Mouse (Mus musculus) spleen, postnatal 36 days (tissue): Measurements from ENCODE around the gene Rara.

Experiments used
- DNase-seq, 2 experiments: peaks; one replicate each; pipeline ENCODE4 v3.0.0; 2022; ENCODE audit warnings: low spot score in 2 of 2, mixed read lengths in 1 of 2

Gene Rara

GRCm38 (mm10) chr11:98937914-98938694 lies 10.5 kb downstream of the Rara start:
- peak; percentile 65 to 68 for DNase-seq

GRCm38 (mm10) chr11:98938701-98939083 lies 11.1 kb downstream of the Rara start:
- no peak for DNase-seq

- peak; percentile 69 to 72 for DNase-seq
These were observed 11.7 kb downstream of the Rara start for GRCm38 (mm10) chr11:98939084-98939952.

GRCm38 (mm10) chr11:98939953-98940641 lies 12.5 kb downstream of the Rara start:
- no peak for DNase-seq

GRCm38 (mm10) chr11:98940776-98941175 lies 13.2 kb downstream of the Rara start:
- DNase-seq = no peak

- no peak for DNase-seq
These were observed 13.8 kb downstream of the Rara start for GRCm38 (mm10) chr11:98941341-98941825.

GRCm38 (mm10) chr11:98941826-98942550 lies 14.4 kb downstream of the Rara start:
- DNase-seq = peak; percentile 86 to 90

- no peak for DNase-seq
These were observed 14.9 kb downstream of the Rara start for GRCm38 (mm10) chr11:98942555-98942922.

GRCm38 (mm10) chr11:98942923-98943641 lies 15.5 kb downstream of the Rara start:
- DNase-seq = peak; percentile 86

- peak in 1 of 2 experiments; percentile 57 for DNase-seq
These were observed 16.3 kb downstream of the Rara start for GRCm38 (mm10) chr11:98943741-98944461.

- peak in 1 of 2 experiments; percentile 54 for DNase-seq
These were observed 17.4 kb downstream of the Rara start for GRCm38 (mm10) chr11:98944897-98945604.

- no peak for DNase-seq
These were observed 18.0 kb downstream of the Rara start for GRCm38 (mm10) chr11:98945605-98945977.

- DNase-seq = peak; percentile 66 to 70
These were observed 20.5 kb downstream of the Rara start for GRCm38 (mm10) chr11:98947969-98948569.

GRCm38 (mm10) chr11:98949242-98949957 lies 21.8 kb downstream of the Rara start:
- DNase-seq = peak in 1 of 2 experiments; percentile 61

GRCm38 (mm10) chr11:98949958-98950460 lies 22.4 kb downstream of the Rara start:
- peak in 1 of 2 experiments; percentile 43 for DNase-seq

- no peak for DNase-seq
These were observed 22.9 kb downstream of the Rara start for GRCm38 (mm10) chr11:98950484-98950883.

- no peak for DNase-seq
These were observed 23.6 kb downstream of the Rara start for GRCm38 (mm10) chr11:98951026-98951906.
